Mouse (Mus musculus) brain, embryonic 14.5 days (tissue): ENCODE measurements around the gene Mkln1.

Experiments
- CTCF ChIP-seq: fragments of 200-500 bp; IDR thresholded peaks from 2 replicates; pipeline ENCODE4 v1.5.1; 2012; ENCODE audit warnings: inconsistent platforms, mild to moderate bottlenecking, moderate library complexity, borderline replicate concordance; ENCODE audit not compliant: insufficient read depth, insufficient read length; ENCODE audit errors: extremely low read depth
- POLR2A ChIP-seq: fragments of 200-500 bp; IDR thresholded peaks from 2 replicates; pipeline ENCODE4 v1.6.1; 2012; ENCODE audit warnings: mild to moderate bottlenecking, inconsistent platforms, borderline replicate concordance; ENCODE audit not compliant: poor library complexity, insufficient read depth, insufficient read length, severe bottlenecking; ENCODE audit errors: extremely low read depth

DNA sequence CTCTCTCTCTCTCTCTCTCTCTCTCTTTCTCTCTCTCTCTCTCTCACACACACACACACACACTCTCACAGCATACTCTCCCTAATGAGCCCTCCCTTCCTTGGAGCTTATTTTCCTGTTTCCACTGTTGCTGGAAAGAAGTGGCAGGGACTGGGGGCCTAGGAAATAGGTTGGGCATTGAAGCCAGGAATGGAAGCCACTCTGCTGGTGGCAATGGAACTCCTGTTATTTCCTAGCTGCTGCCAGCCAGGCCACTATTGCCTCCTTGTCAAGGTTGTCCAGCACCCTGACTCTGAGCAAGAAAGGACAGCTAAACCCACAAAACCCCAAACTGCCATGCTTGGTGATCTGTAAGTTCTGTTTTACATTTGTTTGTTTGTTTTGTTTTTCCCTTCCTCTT, 15.0 kb downstream of the Mkln1 start:
- no peak for TF ChIP-seq CTCF
- TF ChIP-seq POLR2A = no peak
